Mouse (Mus musculus) CD8-positive naive resting alpha-beta T cell, adult 2 months (primary cell): ENCODE data around the gene Foxp1.
A peak's percentile ranks its signal among the peaks of the same experiment; 100 is the strongest.

Experiments
- DNase-seq, 2 experiments: peaks; one replicate each; pipeline ENCODE4 v3.0.0; 2022; ENCODE audit warnings: low read depth in 2 of 2, low spot score in 2 of 2

The Foxp1 gene

GRCm38 (mm10) chr6:99443460-99443859 lies 79.1 kb downstream of the Foxp1 start:
- no peak for DNase-seq

GRCm38 (mm10) chr6:99441100-99441499 lies 81.4 kb downstream of the Foxp1 start:
- DNase-seq: no peak

GRCm38 (mm10) chr6:99440606-99441005 lies 81.9 kb downstream of the Foxp1 start:
- no peak for DNase-seq

- no peak for DNase-seq
Measured at GRCm38 (mm10) chr6:99439878-99440361, 82.6 kb downstream of the Foxp1 start.

GRCm38 (mm10) chr6:99439214-99439877 lies 83.2 kb downstream of the Foxp1 start:
- DNase-seq: no peak

GRCm38 (mm10) chr6:99436371-99436770 lies 86.2 kb downstream of the Foxp1 start:
- no peak for DNase-seq

- DNase-seq: peak; percentile 53 to 54
Measured at GRCm38 (mm10) chr6:99435140-99435539, 87.4 kb downstream of the Foxp1 start.

- DNase-seq: peak; percentile 36 to 37
Measured at GRCm38 (mm10) chr6:99433006-99433405, 89.5 kb downstream of the Foxp1 start.

GRCm38 (mm10) chr6:99431941-99432340 lies 90.6 kb downstream of the Foxp1 start:
- no peak for DNase-seq

GRCm38 (mm10) chr6:99430560-99430959 lies 92.0 kb downstream of the Foxp1 start:
- DNase-seq: no peak

GRCm38 (mm10) chr6:99429378-99430131 lies 93.0 kb downstream of the Foxp1 start:
- no peak for DNase-seq

- DNase-seq: peak; percentile 30 to 48
Measured at GRCm38 (mm10) chr6:99428961-99429360, 93.6 kb downstream of the Foxp1 start.

GRCm38 (mm10) chr6:99427301-99427700 lies 95.2 kb downstream of the Foxp1 start:
- DNase-seq: no peak

GRCm38 (mm10) chr6:99425044-99425443 lies 97.5 kb downstream of the Foxp1 start:
- no peak for DNase-seq

GRCm38 (mm10) chr6:99420666-99421065 lies 101.9 kb downstream of the Foxp1 start:
- DNase-seq: peak in 1 of 2 experiments; percentile 42

GRCm38 (mm10) chr6:99412598-99412997 lies 109.9 kb downstream of the Foxp1 start:
- no peak for DNase-seq

- no peak for DNase-seq
Measured at GRCm38 (mm10) chr6:99409602-99410001, 112.9 kb downstream of the Foxp1 start.

GRCm38 (mm10) chr6:99408880-99409279 lies 113.6 kb downstream of the Foxp1 start:
- DNase-seq: no peak

- DNase-seq: no peak
Measured at GRCm38 (mm10) chr6:99403755-99404390, 118.6 kb downstream of the Foxp1 start.

- DNase-seq: no peak
Measured at GRCm38 (mm10) chr6:99402941-99403340, 119.6 kb downstream of the Foxp1 start.

GRCm38 (mm10) chr6:99402370-99402769 lies 120.2 kb downstream of the Foxp1 start:
- DNase-seq: no peak

- peak; percentile 61 to 69 for DNase-seq
Measured at GRCm38 (mm10) chr6:99401801-99402200, 120.7 kb downstream of the Foxp1 start.
